Mouse (Mus musculus) cortical plate, adult 2 months (tissue): ENCODE measurements around the gene Olfr263.
"Not testable (repeated sequence)": the region's sequence is repeated elsewhere in the genome, so short reads cannot be mapped to it uniquely, and the experiment has no call there.

Source experiments
- CTCF ChIP-seq: fragments of 200-500 bp; IDR thresholded peaks from 2 replicates; pipeline ENCODE4 v1.5.1; 2011; ENCODE audit warnings: mild to moderate bottlenecking, control low read depth, low read length; ENCODE audit not compliant: insufficient read depth; ENCODE audit errors: extremely low read depth
- POLR2A ChIP-seq: fragments of 200-500 bp; IDR thresholded peaks from 2 replicates; pipeline ENCODE4 v1.6.1; 2011; ENCODE audit warnings: mild to moderate bottlenecking, low read length, control low read depth; ENCODE audit not compliant: insufficient read depth; ENCODE audit errors: extremely low read depth

DNA sequence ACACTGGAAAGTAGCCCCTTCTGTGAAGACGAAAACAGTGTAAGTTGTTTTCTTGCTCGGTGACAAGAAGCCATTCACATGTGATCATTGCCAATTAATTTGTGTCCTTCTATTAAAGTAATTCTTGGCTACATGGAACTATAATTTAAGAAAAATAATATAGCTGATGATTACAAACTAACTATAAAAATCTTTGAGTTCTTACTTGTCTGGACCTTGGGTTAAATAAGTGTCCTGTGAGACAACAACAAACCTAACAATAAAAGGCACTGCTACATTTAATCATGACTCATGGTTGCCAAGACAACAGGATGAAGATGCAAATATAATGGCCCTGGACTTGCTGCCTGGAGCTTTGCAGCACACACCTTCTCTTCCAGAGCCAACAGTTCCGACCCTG is at the start of gene Olfr263:
- not testable (repeated sequence) for TF ChIP-seq POLR2A, CTCF
